Mouse (Mus musculus) heart, embryonic 14.5 days (tissue): ENCODE data around the gene Hsd17b1. TPM values are rescaled to one million over a fixed set of nuclear protein-coding genes. Genes with fewer than 3 reads are reported as not detected.

Source experiments
- ATAC-seq: fragments of 200-750 bp; cut with Nextera tagmentation; 2 replicates; pipeline ENCODE4 v1.8.0; 2017; ENCODE audit warnings: low read depth, moderate TSS enrichment; ENCODE audit not compliant: insufficient number of reproducible peaks, insufficient read depth, low FRiP score
- H3K27ac ChIP-seq, 2 experiments: fragments of 200-500 bp in 1 of 2; fragments of 300-500 bp in 1 of 2; sonication (generic) in 1 of 2; replicated peaks in 1 of 2; 2 replicates each; pipeline ENCODE4 v1.5.1; 2012 to 2014; ENCODE audit warnings: low read depth in 2 of 2, low read length in 2 of 2, control low read depth in 1 of 2, mild to moderate bottlenecking in 1 of 2, mixed read lengths in 1 of 2; ENCODE audit not compliant: control insufficient read depth in 1 of 2, insufficient read depth in 1 of 2
- H3K27me3 ChIP-seq: fragments of 300-500 bp; sonication (generic); 2 replicates; pipeline ENCODE4 v1.6.1; 2014; ENCODE audit warnings: mild to moderate bottlenecking, low read length, control low read depth; ENCODE audit not compliant: control insufficient read depth, insufficient read depth
- H3K36me3 ChIP-seq: fragments of 300-500 bp; sonication (generic); 2 replicates; pipeline ENCODE4 v1.6.1; 2014; ENCODE audit warnings: mild to moderate bottlenecking, control low read depth, low read length, mixed read lengths; ENCODE audit not compliant: control insufficient read depth, insufficient read depth
- H3K4me1 ChIP-seq, 2 experiments: fragments of 200-500 bp in 1 of 2; fragments of 300-500 bp in 1 of 2; sonication (generic) in 1 of 2; 2 replicates each; pipeline ENCODE4 v1.6.1; 2012 to 2014; ENCODE audit warnings: low read length in 2 of 2, control low read depth in 1 of 2, mixed read lengths in 1 of 2; ENCODE audit not compliant: control insufficient read depth in 2 of 2, insufficient read depth in 2 of 2
- H3K4me2 ChIP-seq: fragments of 300-500 bp; sonication (generic); 2 replicates; pipeline ENCODE4 v1.6.1; 2014; ENCODE audit warnings: mild to moderate bottlenecking, low read length
- H3K4me3 ChIP-seq, 2 experiments: fragments of 200-500 bp in 1 of 2; fragments of 300-500 bp in 1 of 2; sonication (generic) in 1 of 2; 2 replicates each; pipeline ENCODE4 v1.5.1; 2012 to 2014; ENCODE audit warnings: low read length in 2 of 2, mild to moderate bottlenecking in 2 of 2, control low read depth in 1 of 2, low read depth in 1 of 2, moderate library complexity in 1 of 2; ENCODE audit not compliant: control insufficient read depth in 1 of 2, insufficient read depth in 1 of 2
- H3K9ac ChIP-seq: fragments of 300-500 bp; sonication (generic); 2 replicates; pipeline ENCODE4 v1.6.1; 2014; ENCODE audit warnings: mild to moderate bottlenecking, low read length
- H3K9me3 ChIP-seq: fragments of 300-500 bp; sonication (generic); 2 replicates; pipeline ENCODE4 v1.6.1; 2016; ENCODE audit warnings: low read length, control low read depth; ENCODE audit not compliant: control insufficient read depth
- WGBS: fragments of 180-500 bp; shearing (Covaris S2); extraction: QIAGEN DNeasy Blood & Tissue Kit; methylation state at CpG from one replicate; pipeline ENCODE4 v1.1.7; 2014; 5-methylcytosine and 5-hydroxymethylcytosine counted together
- polyA plus RNA-seq: library from polyadenylated mRNA; unstranded; fragments of >200 nt; fragmentation: Nextera tagmentation; extraction: Ambion mirVana; gene quantifications from 2 replicates; pipeline ENCODE4 v1.2.1, GENCODE M21; 2014

The Hsd17b1 gene
- polyA plus RNA-seq, 1 experiment from 2014 or later, result 0.30 TPM

DNA sequence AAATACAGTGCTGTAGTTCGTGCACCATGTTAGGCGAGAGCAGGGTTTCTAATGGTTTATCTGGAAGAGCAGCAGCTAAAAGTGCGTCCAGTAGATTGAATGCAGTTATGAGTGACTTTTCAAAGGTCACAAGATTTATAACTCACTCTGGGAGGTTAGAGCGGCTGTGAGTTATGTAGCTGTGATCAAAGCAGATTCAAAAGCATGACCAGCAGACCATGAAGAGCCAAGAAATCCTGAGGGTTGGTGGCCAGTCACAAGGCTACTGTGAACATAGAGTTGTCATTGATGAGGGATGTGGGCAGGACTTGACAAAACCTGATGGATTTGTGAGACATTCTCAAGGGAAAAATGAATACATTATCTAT is 42.9 kb upstream of the Hsd17b1 start:
- H3K4me3 ChIP-seq, result no peak overlapping the region
- 94% methylated on average over 4 of the region's 4 CpGs for WGBS
- H3K27ac ChIP-seq, result no peak overlapping the region

DNA sequence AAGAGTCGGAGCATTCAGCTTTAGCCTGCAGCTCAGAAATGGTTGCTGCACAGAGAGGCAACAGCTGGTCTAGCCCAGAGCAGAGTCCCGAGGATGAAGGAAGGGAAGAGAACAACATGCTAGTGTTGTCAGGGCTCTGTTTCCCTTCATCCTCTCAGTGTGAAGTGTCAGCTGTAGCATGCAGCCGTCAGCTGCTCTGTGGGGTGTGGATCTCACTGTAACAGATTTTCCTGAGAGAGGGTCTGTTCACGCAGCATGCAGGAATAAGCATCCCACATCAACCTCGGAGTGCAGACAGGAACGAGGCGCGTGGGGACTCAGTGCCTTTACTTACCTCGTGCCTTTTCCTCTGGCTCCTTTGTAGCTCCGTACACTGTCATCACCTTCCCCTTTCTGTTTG is 40.4 kb upstream of the Hsd17b1 start:
- WGBS, result 71% methylated on average over 10 of the region's 10 CpGs
- H3K27me3 ChIP-seq, result no peaks in the 10 kb centered on the region
- no peak overlapping the region for H3K4me2 ChIP-seq
- peaks cover 100% of the 10 kb centered on the region for H3K36me3 ChIP-seq
- no peak overlapping the region for H3K27ac ChIP-seq
- no peaks in the 10 kb centered on the region for H3K4me1 ChIP-seq
- H3K9ac ChIP-seq, result no peak overlapping the region
- no peaks in the 10 kb centered on the region for H3K9me3 ChIP-seq
- ATAC-seq, result no peak
- H3K4me3 ChIP-seq, result no peak overlapping the region

More for the DNA sequence above, 42.9 kb upstream of the Hsd17b1 start:
- Histone ChIP-seq H3K9ac (no peak overlapping the region), H3K9me3 (no peaks in the 10 kb centered on the region), H3K36me3 (peaks cover 99% of the 10 kb centered on the region), H3K27me3 (no peaks in the 10 kb centered on the region), H3K4me2 (no peak overlapping the region), H3K4me1 (peaks cover 3 to 9% of the 10 kb centered on the region in 2 experiments)
- ATAC-seq, result no peak

DNA sequence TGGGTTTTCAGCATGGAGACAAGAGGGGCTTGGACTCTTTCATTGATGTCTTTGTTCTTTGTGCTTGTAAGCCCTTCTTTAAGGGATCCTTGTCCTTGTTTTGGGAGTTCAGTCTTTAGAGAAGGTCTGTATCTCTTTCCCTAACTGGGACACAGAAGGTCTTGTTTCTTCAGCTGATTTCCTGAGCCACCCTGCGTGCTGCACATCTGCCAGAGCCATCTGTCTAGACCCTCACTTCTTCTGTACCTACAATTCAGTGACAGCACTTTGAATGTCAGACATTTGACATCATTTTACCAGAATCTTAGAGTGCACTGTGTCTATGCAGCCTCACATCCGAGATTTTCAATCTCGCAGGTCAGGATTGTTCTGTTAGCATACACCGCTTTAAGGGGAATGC is 32.4 kb upstream of the Hsd17b1 start:
- 84% methylated on average over 4 of the region's 4 CpGs for WGBS
- Histone ChIP-seq H3K27me3 (no peaks in the 10 kb centered on the region), H3K36me3 (peaks cover 100% of the 10 kb centered on the region), H3K9ac (no peak overlapping the region), H3K4me3 (no peak overlapping the region), H3K4me1 (peaks cover 0 to under 1% of the 10 kb centered on the region in 2 experiments; a peak in 1 of 4 replicates), H3K27ac (no peak overlapping the region), H3K9me3 (no peaks in the 10 kb centered on the region), H3K4me2 (no peak overlapping the region)
- ATAC-seq, result no peak

DNA sequence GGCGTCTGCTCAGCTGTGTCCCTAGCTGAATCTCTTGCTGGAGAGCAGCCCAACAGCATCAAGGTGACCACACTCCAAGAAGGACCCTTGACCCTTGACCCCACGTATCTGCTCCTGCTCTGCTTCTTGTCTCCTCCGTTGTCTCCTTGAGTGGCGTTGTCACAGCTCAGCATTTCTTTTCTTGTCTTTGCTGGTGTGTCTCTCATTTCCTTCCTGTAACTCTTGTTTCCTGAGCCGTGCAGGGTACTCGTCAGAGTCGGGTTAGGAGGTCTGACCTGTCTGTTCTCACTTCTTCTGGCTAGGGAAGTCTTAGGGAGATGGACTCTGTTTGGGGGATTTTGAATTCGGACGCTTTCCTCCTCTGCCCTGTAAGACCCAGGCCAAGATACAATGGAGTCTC is 31.8 kb upstream of the Hsd17b1 start:
- H3K9ac ChIP-seq, result no peak overlapping the region
- no peaks in the 10 kb centered on the region for H3K27me3 ChIP-seq
- no peak overlapping the region for H3K4me2 ChIP-seq
- no peaks in the 10 kb centered on the region for H3K9me3 ChIP-seq
- 29% methylated on average over 9 of the region's 9 CpGs for WGBS
- no peak overlapping the region for H3K4me3 ChIP-seq
- H3K27ac ChIP-seq, result no peak overlapping the region
- no peak; the same call in 1 of the 2 replicates for ATAC-seq
- H3K36me3 ChIP-seq, result peaks cover 97% of the 10 kb centered on the region
- H3K4me1 ChIP-seq, result peaks cover 2 to 4% of the 10 kb centered on the region in 2 experiments; a peak in 2 of 4 replicates

DNA sequence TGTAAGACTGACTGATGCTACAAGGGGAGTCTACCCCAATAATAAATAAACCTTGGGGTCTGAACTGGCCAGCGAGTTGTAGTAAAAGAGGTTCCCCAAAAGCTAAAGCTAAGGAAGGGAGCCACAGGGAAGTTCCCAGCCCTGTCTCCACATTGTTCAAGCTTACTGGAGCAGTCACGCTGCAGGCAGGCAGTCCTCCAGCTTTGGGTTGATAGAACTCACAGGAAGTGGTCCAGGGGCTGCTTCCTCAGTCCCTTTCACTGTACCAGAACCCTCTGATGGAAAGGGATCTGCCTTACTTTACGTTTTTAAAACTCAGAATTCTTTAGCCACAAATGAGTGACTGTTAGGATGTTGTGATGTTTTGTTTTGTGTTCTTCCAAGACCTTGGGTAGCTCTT is 30.7 kb upstream of the Hsd17b1 start:
- Histone ChIP-seq H3K4me3 (no peak overlapping the region), H3K9ac (no peak overlapping the region), H3K36me3 (peaks cover 97% of the 10 kb centered on the region), H3K9me3 (no peaks in the 10 kb centered on the region), H3K27ac (no peak overlapping the region), H3K27me3 (no peaks in the 10 kb centered on the region), H3K4me2 (no peak overlapping the region), H3K4me1 (peaks cover 2 to 4% of the 10 kb centered on the region in 2 experiments; a peak in 2 of 4 replicates)
- ATAC-seq, result no peak
- WGBS, result 75% methylated on average over 3 of the region's 3 CpGs

DNA sequence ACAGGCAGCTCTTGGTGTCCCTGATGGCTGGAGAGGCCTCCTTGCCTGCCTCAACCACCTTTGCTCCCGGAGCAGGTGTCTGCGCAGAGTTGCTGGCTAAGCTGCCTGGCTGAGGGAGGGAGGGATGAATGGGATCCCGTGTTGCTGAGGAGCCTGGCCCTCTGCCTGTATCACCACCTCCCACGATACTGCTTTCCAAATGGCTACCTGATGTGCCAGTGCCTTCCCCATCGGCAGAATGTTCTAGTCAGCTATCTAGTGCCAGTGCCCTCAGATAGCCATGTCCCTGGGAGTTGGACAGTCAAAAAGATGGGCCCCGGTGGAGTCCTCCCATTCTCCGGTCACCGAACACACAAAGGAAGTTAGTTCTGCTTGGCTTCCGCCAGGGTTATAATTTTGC is 27.9 kb upstream of the Hsd17b1 start:
- no peak overlapping the region for H3K27ac ChIP-seq
- no peak overlapping the region for H3K4me2 ChIP-seq
- no peak overlapping the region for H3K4me3 ChIP-seq
- peaks cover 2 to 5% of the 10 kb centered on the region in 2 experiments; a peak in 2 of 4 replicates for H3K4me1 ChIP-seq
- no peaks in the 10 kb centered on the region for H3K27me3 ChIP-seq
- WGBS, result 87% methylated on average over 9 of the region's 9 CpGs
- peaks cover 5% of the 10 kb centered on the region; the same call in 1 of the 2 replicates for H3K9me3 ChIP-seq
- no peak for ATAC-seq
- H3K9ac ChIP-seq, result no peak overlapping the region
- peaks cover 96% of the 10 kb centered on the region for H3K36me3 ChIP-seq

DNA sequence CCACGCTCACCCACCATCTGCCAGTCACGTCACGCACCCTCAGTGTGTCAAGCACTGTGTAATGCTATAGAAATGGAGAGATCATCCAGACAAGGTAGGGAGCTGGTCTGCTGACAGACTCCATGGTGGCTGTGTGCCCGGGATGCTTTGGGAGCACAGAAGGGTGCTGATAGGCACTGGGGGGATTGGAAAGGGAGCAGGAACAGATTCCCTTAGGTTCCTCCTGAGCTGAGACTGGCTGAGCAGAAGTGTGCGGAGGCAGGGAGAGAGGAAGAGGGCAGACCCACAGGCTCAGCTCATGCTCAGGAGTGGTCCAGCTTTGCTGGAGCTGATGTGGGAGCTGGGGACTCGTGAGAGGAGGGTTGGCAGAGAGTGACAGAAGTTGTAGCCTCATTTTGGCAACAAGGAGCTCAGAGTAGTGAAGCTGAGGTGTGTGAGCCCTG is 27.1 kb upstream of the Hsd17b1 start:
- peaks cover 5% of the 10 kb centered on the region; the same call in 1 of the 2 replicates for H3K9me3 ChIP-seq
- ATAC-seq, result no peak
- no peaks in the 10 kb centered on the region for H3K27me3 ChIP-seq
- no peak overlapping the region for H3K9ac ChIP-seq
- peaks cover 96% of the 10 kb centered on the region for H3K36me3 ChIP-seq
- WGBS, result 74% methylated on average over 6 of the region's 6 CpGs
- peaks cover 4 to 9% of the 10 kb centered on the region in 2 experiments for H3K4me1 ChIP-seq
- no peak overlapping the region for H3K4me3 ChIP-seq
- H3K4me2 ChIP-seq, result no peak overlapping the region
- H3K27ac ChIP-seq, result no peak overlapping the region; a peak in 1 of 4 replicates

DNA sequence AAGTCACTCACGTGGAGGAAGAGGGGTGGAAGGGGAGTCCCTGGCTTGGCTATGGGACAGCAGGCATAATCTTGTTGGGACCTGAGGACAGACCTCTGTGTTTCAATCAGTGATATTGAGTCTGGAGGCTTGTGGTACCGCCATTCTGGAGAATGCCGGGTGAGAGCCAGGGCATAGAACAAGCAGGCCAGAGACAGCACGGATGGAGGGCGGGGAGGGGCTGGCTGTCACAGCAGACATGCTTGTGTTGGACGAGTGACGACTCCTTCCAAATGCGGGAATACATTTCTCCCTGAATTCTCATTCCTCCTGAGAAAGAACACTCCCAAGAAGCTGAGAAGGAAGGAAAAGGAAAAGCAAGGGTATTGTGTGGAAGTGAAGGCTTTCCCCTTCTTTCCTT is 26.6 kb upstream of the Hsd17b1 start:
- H3K4me3 ChIP-seq, result no peak overlapping the region
- no peak for ATAC-seq
- H3K9me3 ChIP-seq, result peaks cover 5% of the 10 kb centered on the region; the same call in 1 of the 2 replicates
- H3K27ac ChIP-seq, result no peak overlapping the region
- H3K27me3 ChIP-seq, result no peaks in the 10 kb centered on the region
- H3K9ac ChIP-seq, result no peak overlapping the region
- H3K4me1 ChIP-seq, result peaks cover 8 to 14% of the 10 kb centered on the region in 2 experiments
- H3K4me2 ChIP-seq, result no peak overlapping the region
- peaks cover 96% of the 10 kb centered on the region for H3K36me3 ChIP-seq
- WGBS, result 72% methylated on average over 8 of the region's 8 CpGs
